19 mouse cellular contexts compared by ENCODE assay signal in the genomic region with DNA sequence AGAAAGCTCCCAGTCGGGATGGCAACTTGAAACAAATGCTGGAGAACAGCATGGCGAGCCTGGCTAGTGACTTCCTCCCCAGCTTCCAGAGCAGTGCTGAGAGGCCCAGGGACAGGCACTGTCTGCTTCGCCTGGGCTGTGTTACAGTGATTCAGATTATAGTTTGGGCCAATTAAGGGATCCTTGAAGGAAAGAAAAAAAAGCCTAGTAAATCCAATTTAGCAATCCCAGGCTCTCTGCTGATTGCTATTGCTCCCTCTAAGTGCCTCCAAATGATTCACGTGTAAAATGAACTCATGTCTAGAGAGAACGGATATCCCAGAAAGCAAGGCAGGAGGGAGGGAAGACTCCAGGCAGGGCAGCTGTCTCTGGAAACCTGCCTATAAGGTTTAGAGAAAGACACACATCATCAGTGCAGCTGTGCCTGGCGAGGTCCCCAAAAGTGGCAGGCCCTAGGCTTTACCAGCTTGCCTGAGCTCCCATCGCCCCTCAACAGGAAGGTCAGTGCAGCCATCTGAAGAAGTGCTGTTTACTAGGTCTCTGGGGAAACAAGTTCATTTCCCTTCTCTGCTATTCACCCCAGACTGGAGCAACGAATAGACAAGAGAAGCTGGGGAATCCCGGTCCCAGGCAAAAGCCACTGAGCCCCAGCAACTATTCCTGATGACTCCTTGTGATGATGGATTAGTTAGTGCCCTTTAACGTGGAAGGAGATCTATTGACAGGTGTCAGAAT. TPM values are rescaled to one million over a fixed set of nuclear protein-coding genes. Genes with fewer than 3 reads are reported as not detected.
A peak's percentile ranks its signal among the peaks of the same experiment; 100 is the strongest.
DNase-seq lines count a peak whose midpoint lies in the region; ATAC-seq and TF ChIP-seq lines count a peak whose summit lies in the region.
"Had no signal": no experiment of that assay in that cellular context is flagged by ENCODE, and none has a peak within 500 bp of the region (broad histone marks: within the 10 kb centered on the region; RNA-seq: fewer than 3 reads in every experiment).

No protein-coding gene starts in this region.

- no peak overlapping the region for H3K4me2 ChIP-seq in heart, embryonic 13.5 days
- no peak overlapping the region for H3K4me2 ChIP-seq in liver, postnatal 0 days (ENCODE audit: low read depth, low read length)
- H3K4me2 ChIP-seq in liver, embryonic 12.5 days = no peak overlapping the region
- H3K4me2 ChIP-seq: lung, embryonic 14.5 days had no signal

- peaks cover 84% of the 10 kb centered on the region for H3K36me3 ChIP-seq in heart, embryonic 13.5 days
- peaks cover 65% of the 10 kb centered on the region for H3K36me3 ChIP-seq in liver, postnatal 0 days (replicated peaks; ENCODE audit: insufficient read depth, low read length)
- H3K36me3 ChIP-seq in liver, embryonic 12.5 days = peaks cover 83% of the 10 kb centered on the region

- peak overlapping the region; percentile 73 for H3K27ac ChIP-seq in heart, embryonic 13.5 days (replicated peaks)
- H3K27ac ChIP-seq in liver, postnatal 0 days (ENCODE audit: low read depth) = peak overlapping the region; percentile 53
- no peak overlapping the region for H3K27ac ChIP-seq in liver, embryonic 12.5 days
- peak overlapping the region; percentile 76; the same call in 1 of the 2 replicates for H3K27ac ChIP-seq in brown adipose tissue, adult 24 weeks (replicated peaks; ENCODE audit: low read depth, low read length)
- H3K27ac ChIP-seq: kidney, postnatal 0 days; macrophage had no signal

- no peak for TF ChIP-seq CTCF in liver, postnatal 0 days (IDR thresholded peaks at IDR 0.05; ENCODE audit: low read depth)

- TF ChIP-seq EP300 in liver, postnatal 0 days (IDR thresholded peaks at IDR 0.05; ENCODE audit: low read depth) = no peak

- 79% methylated on average over 10 of the region's 10 CpGs for WGBS in heart, embryonic 13.5 days
- WGBS in liver, postnatal 0 days (ENCODE audit: insufficient replicate concordance) = 76% methylated on average over 10 of the region's 10 CpGs
- WGBS in liver, embryonic 12.5 days (ENCODE audit: insufficient replicate concordance) = 78% methylated on average over 10 of the region's 10 CpGs

- H3K9ac ChIP-seq in heart, embryonic 13.5 days = no peak overlapping the region; the same call in 1 of the 2 replicates
- no peak overlapping the region for H3K9ac ChIP-seq in liver, postnatal 0 days (replicated peaks)
- no peak overlapping the region for H3K9ac ChIP-seq in liver, embryonic 12.5 days
- H3K9ac ChIP-seq: lung, embryonic 14.5 days had no signal

- DNase-seq in adrenal gland, postnatal 14 days = peak; percentile 19
- DNase-seq in adrenal gland, adult 8-10 months = no peak
- no peak for DNase-seq in heart, adult 9 months (ENCODE audit: low spot score in 2 of 2)
- no peak for DNase-seq in liver, postnatal 0 days
- DNase-seq in urinary bladder, adult 18-20 months (ENCODE audit: low spot score in 2 of 2) = no peak
- DNase-seq: cerebellum, adult 8-10 months; embryo, embryonic 11 days; gastrocnemius, postnatal 36 days; heart, postnatal 36 days; liver; lung, embryonic 14.5 days; midbrain, embryonic 14.5 days had no signal

- H3K4me3 ChIP-seq in heart, embryonic 13.5 days = no peak overlapping the region
- H3K4me3 ChIP-seq in liver, postnatal 0 days (ENCODE audit: low read depth, low read length) = no peak overlapping the region
- no peak overlapping the region for H3K4me3 ChIP-seq in liver, embryonic 12.5 days
- no peak overlapping the region for H3K4me3 ChIP-seq in brown adipose tissue, adult 24 weeks (ENCODE audit: insufficient read depth, low read depth, low read length)

- no peaks in the 10 kb centered on the region for H3K27me3 ChIP-seq in heart, embryonic 13.5 days (replicated peaks)
- no peaks in the 10 kb centered on the region for H3K27me3 ChIP-seq in liver, postnatal 0 days (ENCODE audit: insufficient read depth, low read length)
- H3K27me3 ChIP-seq in liver, embryonic 12.5 days (replicated peaks) = no peaks in the 10 kb centered on the region
- H3K27me3 ChIP-seq: Patski had no signal

- no peak for ATAC-seq in heart, embryonic 13.5 days (ENCODE audit: extremely low read depth, insufficient number of reproducible peaks, low FRiP score, low TSS enrichment)
- ATAC-seq in liver, postnatal 0 days = no peak
- ATAC-seq in liver, embryonic 12.5 days = no peak
- ATAC-seq: intestine, embryonic 16.5 days; Patski had no signal

- H3K4me1 ChIP-seq in heart, embryonic 13.5 days = peaks cover 30% of the 10 kb centered on the region
- H3K4me1 ChIP-seq in liver, postnatal 0 days (ENCODE audit: insufficient read depth) = peaks cover 3% of the 10 kb centered on the region; the same call in 1 of the 2 replicates
- peaks cover 13% of the 10 kb centered on the region for H3K4me1 ChIP-seq in liver, embryonic 12.5 days
- H3K4me1 ChIP-seq in brown adipose tissue, adult 24 weeks (ENCODE audit: control insufficient read depth, insufficient read depth, insufficient read length, low read length) = peaks cover 18% of the 10 kb centered on the region

- H3K9me3 ChIP-seq in heart, embryonic 13.5 days = no peaks in the 10 kb centered on the region
- H3K9me3 ChIP-seq in liver, postnatal 0 days (ENCODE audit: low read length) = no peaks in the 10 kb centered on the region
- no peaks in the 10 kb centered on the region for H3K9me3 ChIP-seq in liver, embryonic 12.5 days (replicated peaks)

RNA-seq across cellular contexts. Expression of a gene that starts 25.0 kb away (rescaled TPM):
- 38.6 and 47.5 TPM in 2 replicates for total RNA-seq in adrenal gland, postnatal 14 days (2021)
- total RNA-seq in adrenal gland, adult 8-10 months (2022) = 10 to 100 TPM; 38.0 to 56.2 (median 46.3) TPM
- polyA plus RNA-seq in heart, embryonic 13.5 days (2015; fragmentation: Nextera tagmentation; extraction: Ambion mirVana) = 66.2 and 70.0 TPM in 2 replicates
- polyA plus RNA-seq in liver, postnatal 0 days (2015; fragmentation: Nextera tagmentation; extraction: Ambion mirVana) = 77.3 and 79.2 TPM in 2 replicates
- 31.7 and 34.8 TPM in 2 replicates for polyA plus RNA-seq in liver, embryonic 12.5 days (2016; fragmentation: Nextera tagmentation; extraction: Ambion mirVana)
- polyA plus RNA-seq in brown adipose tissue, adult 24 weeks (2012; ENCODE audit: insufficient read depth, insufficient read length, missing spikeins) = 15.6 and 17.6 TPM in 2 replicates

RNA-seq across cellular contexts. Expression of a gene that starts 30.3 kb away (rescaled TPM):
- 16.3 and 24.0 TPM in 2 replicates for total RNA-seq in adrenal gland, postnatal 14 days (2021)
- 10 to 100 TPM; 12.0 to 21.4 (median 14.6) TPM for total RNA-seq in adrenal gland, adult 8-10 months (2022)
- 40.1 and 40.3 TPM in 2 replicates for polyA plus RNA-seq in heart, embryonic 13.5 days (2015; fragmentation: Nextera tagmentation; extraction: Ambion mirVana)
- 4.8 and 5.0 TPM in 2 replicates for polyA plus RNA-seq in liver, postnatal 0 days (2015; fragmentation: Nextera tagmentation; extraction: Ambion mirVana)
- polyA plus RNA-seq in liver, embryonic 12.5 days (2016; fragmentation: Nextera tagmentation; extraction: Ambion mirVana) = 4.9 and 6.0 TPM in 2 replicates
- 6.4 and 7.7 TPM in 2 replicates for polyA plus RNA-seq in brown adipose tissue, adult 24 weeks (2012; ENCODE audit: insufficient read depth, insufficient read length, missing spikeins)

RNA-seq across cellular contexts. Expression of a gene that starts 43.4 kb away (rescaled TPM):
- total RNA-seq in adrenal gland, postnatal 14 days (2021) = 42.1 and 42.6 TPM in 2 replicates
- 10 to 100 TPM; 41.3 to 57.6 (median 46.8) TPM for total RNA-seq in adrenal gland, adult 8-10 months (2022)
- polyA plus RNA-seq in heart, embryonic 13.5 days (2015; fragmentation: Nextera tagmentation; extraction: Ambion mirVana) = 25.9 and 27.0 TPM in 2 replicates
- 17.9 TPM in 2 replicates for polyA plus RNA-seq in liver, postnatal 0 days (2015; fragmentation: Nextera tagmentation; extraction: Ambion mirVana)
- polyA plus RNA-seq in liver, embryonic 12.5 days (2016; fragmentation: Nextera tagmentation; extraction: Ambion mirVana) = 24.7 and 25.3 TPM in 2 replicates
- 12.3 and 12.6 TPM in 2 replicates for polyA plus RNA-seq in brown adipose tissue, adult 24 weeks (2012; ENCODE audit: insufficient read depth, insufficient read length, missing spikeins)
